8 mouse cellular contexts compared by ENCODE assay signal in the genomic region with DNA sequence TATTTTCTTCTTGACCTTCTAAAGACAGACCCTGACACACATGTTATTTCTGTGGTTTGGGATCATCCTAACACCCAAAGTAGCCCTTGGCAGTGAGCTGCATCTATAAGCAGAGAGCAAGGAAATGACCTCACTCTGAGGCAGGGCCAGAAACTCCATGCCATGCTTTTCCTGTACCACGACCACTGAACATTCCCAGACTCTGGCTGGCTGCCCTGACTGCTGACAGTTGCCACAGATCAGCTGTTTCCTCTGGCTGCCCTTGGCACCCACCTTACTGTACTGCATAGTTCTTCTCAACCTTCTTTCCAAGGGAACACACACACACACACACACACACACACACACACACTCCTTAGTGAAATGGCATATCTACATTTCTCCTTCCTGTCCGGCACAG.
DNase-seq lines count a peak whose midpoint lies in the region; ATAC-seq and TF ChIP-seq lines count a peak whose summit lies in the region.

No protein-coding gene starts in this region.

- WGBS in hindbrain, embryonic 13.5 days: 80% methylated on average over 2 of the region's 2 CpGs
- 32% methylated on average over 2 of the region's 2 CpGs for WGBS in lung, embryonic 16.5 days

- intact Hi-C loops in left cerebral cortex, adult 2 months (cut with DNase I): no loop called here

- TF ChIP-seq CTCF in left cerebral cortex, adult 2 months (IDR thresholded peaks at IDR 0.05): no peak

- H3K36me3 ChIP-seq in hindbrain, embryonic 13.5 days: no peaks in the 10 kb centered on the region
- H3K36me3 ChIP-seq in lung, embryonic 16.5 days (ENCODE audit: control insufficient read depth, insufficient read depth, low read length): no peaks in the 10 kb centered on the region

- peak; percentile 89 to 92 for DNase-seq in cerebellum, postnatal 10 days
- peak; percentile 60 for DNase-seq in testis, postnatal 10 days (ENCODE audit: low spot score)
- DNase-seq in testis, postnatal 14 days (ENCODE audit: low spot score): no peak
- no peak for DNase-seq in left cerebral cortex, adult 2 months (ENCODE audit: extremely low spot score in 1 of 2, low spot score in 2 of 2)

- 0 out of 2 replicates have a peak, but pooled peaks cover 9% of the 10 kb centered on the region for H3K4me1 ChIP-seq in hindbrain, embryonic 13.5 days (replicated peaks)
- H3K4me1 ChIP-seq in lung, embryonic 16.5 days (replicated peaks; ENCODE audit: control insufficient read depth, insufficient read depth, low read length): peaks cover 24% of the 10 kb centered on the region

- no peaks in the 10 kb centered on the region for H3K27me3 ChIP-seq in hindbrain, embryonic 13.5 days
- no peaks in the 10 kb centered on the region for H3K27me3 ChIP-seq in lung, embryonic 16.5 days (ENCODE audit: control insufficient read depth, insufficient read depth, low read depth, low read length)

- no peak for ATAC-seq in cerebellum, adult (ENCODE audit: insufficient number of reproducible peaks, low FRiP score, low TSS enrichment)
- ATAC-seq in hindbrain, embryonic 13.5 days (ENCODE audit: low FRiP score): no peak
- ATAC-seq in lung, embryonic 16.5 days (ENCODE audit: low read depth): peak; percentile 85
- no peak for ATAC-seq in erythroblast, adult 5-6 weeks (replicated peaks; ENCODE audit: low FRiP score, poor library complexity, severe bottlenecking)

- no peaks in the 10 kb centered on the region for H3K9me3 ChIP-seq in hindbrain, embryonic 13.5 days
- H3K9me3 ChIP-seq in lung, embryonic 16.5 days (ENCODE audit: control insufficient read depth, low read length): no peaks in the 10 kb centered on the region

- no peak overlapping the region for H3K4me3 ChIP-seq in hindbrain, embryonic 13.5 days
- H3K4me3 ChIP-seq in lung, embryonic 16.5 days (ENCODE audit: low read length): no peak overlapping the region
- no peak overlapping the region for H3K4me3 ChIP-seq in left cerebral cortex, adult 2 months

- no peak overlapping the region for H3K4me2 ChIP-seq in hindbrain, embryonic 13.5 days
- no peak overlapping the region for H3K4me2 ChIP-seq in lung, embryonic 16.5 days (ENCODE audit: low read depth, low read length)

- no peak overlapping the region for H3K9ac ChIP-seq in hindbrain, embryonic 13.5 days
- no peak overlapping the region for H3K9ac ChIP-seq in lung, embryonic 16.5 days (ENCODE audit: low read length)

- H3K27ac ChIP-seq in hindbrain, embryonic 13.5 days: peak overlapping the region; percentile 60
- H3K27ac ChIP-seq in lung, embryonic 16.5 days (ENCODE audit: low read length): peak overlapping the region; percentile 88
- H3K27ac ChIP-seq in left cerebral cortex, adult 2 months: no peak overlapping the region

Comparison
In these comparisons a context has a peak if more than half of its experiments do, and no peak if none do; other contexts are left out.
1. DNase-seq: peak in cerebellum, postnatal 10 days (2 of 2) and testis, postnatal 10 days (single experiment); none in testis, postnatal 14 days (single experiment) and left cerebral cortex, adult 2 months (0 of 2).